Mouse (Mus musculus) spleen, adult 2 months (tissue): ENCODE results near the gene Tbl1xr1.

Experiments used
- CTCF ChIP-seq: fragments of 200-500 bp; IDR thresholded peaks from 2 replicates; pipeline ENCODE4 v1.5.1; 2011; ENCODE audit warnings: mild to moderate bottlenecking, inconsistent platforms; ENCODE audit not compliant: insufficient read depth, insufficient read length, insufficient replicate concordance; ENCODE audit errors: extremely low read depth
- POLR2A ChIP-seq: fragments of 200-500 bp; IDR thresholded peaks from 2 replicates; pipeline ENCODE4 v1.6.1; 2011; ENCODE audit warnings: low read depth, low read length, inconsistent platforms

DNA sequence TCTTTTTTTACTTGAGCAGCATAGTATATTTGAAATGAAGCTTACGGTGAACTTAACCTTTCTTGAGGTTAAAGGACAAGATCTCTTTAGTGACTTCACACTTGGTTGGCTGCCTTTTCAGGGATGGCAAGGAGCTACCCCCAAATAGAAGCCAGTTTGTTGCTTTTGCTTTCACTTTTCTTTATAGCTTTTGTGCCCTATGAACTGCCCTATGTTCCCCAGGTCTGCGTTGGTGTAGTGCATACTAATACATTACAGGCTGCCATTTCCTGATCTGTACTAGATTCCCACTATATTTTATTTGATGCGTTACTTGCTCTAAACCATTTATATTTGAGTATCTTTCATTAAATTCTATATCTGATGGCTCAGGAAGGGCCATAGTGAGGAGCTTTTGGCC lies 127.7 kb downstream of the Tbl1xr1 start:
- TF ChIP-seq CTCF (no peak), POLR2A (no peak)
